Mouse (Mus musculus): ENCODE measurements around the gene Cutal. TPM values are rescaled to one million over a fixed set of nuclear protein-coding genes. Genes with fewer than 3 reads are reported as not detected.
"Not testable (repeated sequence)": the region's sequence is repeated elsewhere in the genome, so short reads cannot be mapped to it uniquely, and the experiment has no call there.

The Cutal gene
- polyA plus RNA-seq (2015; fragmentation: Nextera tagmentation; extraction: Ambion mirVana): 0.15 and 0.24 TPM in 2 replicates

- Histone ChIP-seq H3K4me3 (no peak within 1 kb of the TSS), H3K4me1 (peaks cover 13% of the 10 kb centered on the region), H3K27ac (replicated peaks) (no peak within 1 kb of the TSS), H3K9me3 (no peaks in the 10 kb centered on the region), H3K36me3 (no peaks in the 10 kb centered on the region), H3K4me2 (replicated peaks) (no peak within 1 kb of the TSS), H3K9ac (replicated peaks) (no peak within 1 kb of the TSS), H3K27me3 (peaks cover 30% of the 10 kb centered on the region)
- no peak for ATAC-seq (replicated peaks)
- WGBS: 3% methylated on average over 14 of the region's 14 CpGs
Measured at GRCm38 (mm10) chr2:34874271-34874670, at the start of gene Cutal. Gene Cutal (plus strand): TSS chr2:34874396.

GRCm38 (mm10) chr2:34825827-34826459 lies 48.3 kb upstream of the Cutal start, which contains the start of gene Fbxw2:
Gene Fbxw2 (minus strand): TSS chr2:34826311.
- Histone ChIP-seq H3K4me1 (peaks cover 27% of the 10 kb centered on the region), H3K36me3 (peaks cover 15% of the 10 kb centered on the region), H3K9ac (replicated peaks) (peak within 1 kb of the TSS; percentile 94), H3K27me3 (no peaks in the 10 kb centered on the region), H3K4me3 (peak within 1 kb of the TSS; percentile 99), H3K4me2 (replicated peaks) (peak within 1 kb of the TSS; percentile 88), H3K27ac (replicated peaks) (peak within 1 kb of the TSS; percentile 78), H3K9me3 (no peaks in the 10 kb centered on the region)
- peak; percentile 97 for ATAC-seq (replicated peaks)
- under 1% methylated on average over 56 of the region's 57 CpGs for WGBS

- H3K36me3 ChIP-seq: peaks cover 11% of the 10 kb centered on the region
- H3K27ac ChIP-seq (replicated peaks): peak overlapping the region; percentile 78
- H3K27me3 ChIP-seq: no peaks in the 10 kb centered on the region
- peak overlapping the region; percentile 99 for H3K4me3 ChIP-seq
- peak overlapping the region; percentile 94 for H3K9ac ChIP-seq (replicated peaks)
- H3K4me2 ChIP-seq (replicated peaks): peak overlapping the region; percentile 88
- peak; percentile 39 for ATAC-seq (replicated peaks)
- 35% methylated on average over 20 of the region's 21 CpGs for WGBS
- H3K9me3 ChIP-seq: no peaks in the 10 kb centered on the region
- peaks cover 27% of the 10 kb centered on the region for H3K4me1 ChIP-seq
Measured at GRCm38 (mm10) chr2:34826460-34827231, 47.5 kb upstream of the Cutal start.

- H3K9ac ChIP-seq (replicated peaks): no peak overlapping the region
- peaks cover 27% of the 10 kb centered on the region for H3K4me1 ChIP-seq
- no peak overlapping the region for H3K27ac ChIP-seq (replicated peaks)
- no peak overlapping the region for H3K4me2 ChIP-seq (replicated peaks)
- peaks cover 2% of the 10 kb centered on the region for H3K36me3 ChIP-seq
- no peaks in the 10 kb centered on the region for H3K9me3 ChIP-seq
- H3K4me3 ChIP-seq: no peak overlapping the region
- no peak for ATAC-seq (replicated peaks)
- H3K27me3 ChIP-seq: no peaks in the 10 kb centered on the region
- WGBS: 87% methylated on average over 4 of the region's 4 CpGs
Measured at GRCm38 (mm10) chr2:34827591-34827990, 46.6 kb upstream of the Cutal start.

GRCm38 (mm10) chr2:34828026-34828425 lies 46.2 kb upstream of the Cutal start:
- no peaks in the 10 kb centered on the region for H3K9me3 ChIP-seq
- H3K27ac ChIP-seq (replicated peaks): no peak overlapping the region
- ATAC-seq (replicated peaks): no peak
- H3K36me3 ChIP-seq: no peaks in the 10 kb centered on the region
- H3K4me2 ChIP-seq (replicated peaks): no peak overlapping the region
- WGBS: 91% methylated on average over 1 of the region's 1 CpGs
- no peak overlapping the region for H3K4me3 ChIP-seq
- H3K4me1 ChIP-seq: peaks cover 27% of the 10 kb centered on the region
- H3K9ac ChIP-seq (replicated peaks): no peak overlapping the region
- H3K27me3 ChIP-seq: no peaks in the 10 kb centered on the region

- H3K4me1 ChIP-seq: peaks cover 10% of the 10 kb centered on the region
- not testable (repeated sequence) for H3K36me3 ChIP-seq; H3K4me3 ChIP-seq; ATAC-seq (replicated peaks); H3K27me3 ChIP-seq; H3K27ac ChIP-seq (replicated peaks); H3K9me3 ChIP-seq; H3K4me2 ChIP-seq (replicated peaks); H3K9ac ChIP-seq (replicated peaks)
- 93% methylated on average over 17 of the region's 17 CpGs for WGBS
Measured at GRCm38 (mm10) chr2:34830066-34830465, 44.1 kb upstream of the Cutal start.

GRCm38 (mm10) chr2:34832766-34833457 lies 41.3 kb upstream of the Cutal start, which contains the start of gene Gm34653:
Gene Gm34653 (plus strand): TSS chr2:34833007.
- H3K4me3 ChIP-seq; ATAC-seq (replicated peaks); H3K4me2 ChIP-seq (replicated peaks); H3K4me1 ChIP-seq; H3K36me3 ChIP-seq; H3K27me3 ChIP-seq; H3K27ac ChIP-seq (replicated peaks); H3K9ac ChIP-seq (replicated peaks); H3K9me3 ChIP-seq: not testable (repeated sequence)
- 75% methylated on average over 11 of the region's 11 CpGs for whole genome bisulfite sequencing

GRCm38 (mm10) chr2:34833624-34834023 lies 40.6 kb upstream of the Cutal start:
- no peak for ATAC-seq (replicated peaks)
- no peaks in the 10 kb centered on the region for H3K9me3 ChIP-seq
- no peaks in the 10 kb centered on the region for H3K36me3 ChIP-seq
- H3K9ac ChIP-seq (replicated peaks): no peak overlapping the region
- 90% methylated on average over 17 of the region's 17 CpGs for WGBS
- H3K27ac ChIP-seq (replicated peaks): no peak overlapping the region
- H3K27me3 ChIP-seq: no peaks in the 10 kb centered on the region
- H3K4me3 ChIP-seq: no peak overlapping the region
- H3K4me1 ChIP-seq: no peaks in the 10 kb centered on the region
- no peak overlapping the region for H3K4me2 ChIP-seq (replicated peaks)

GRCm38 (mm10) chr2:34835669-34836068 lies 38.5 kb upstream of the Cutal start:
- Histone ChIP-seq H3K4me1 (no peaks in the 10 kb centered on the region), H3K9me3 (no peaks in the 10 kb centered on the region), H3K36me3 (no peaks in the 10 kb centered on the region), H3K4me2 (replicated peaks) (no peak overlapping the region), H3K4me3 (no peak overlapping the region), H3K9ac (replicated peaks) (no peak overlapping the region), H3K27me3 (no peaks in the 10 kb centered on the region), H3K27ac (replicated peaks) (no peak overlapping the region)
- 69% methylated on average over 3 of the region's 3 CpGs for WGBS
- no peak for ATAC-seq (replicated peaks)

- H3K27ac ChIP-seq (replicated peaks); H3K4me3 ChIP-seq; H3K4me1 ChIP-seq; H3K9me3 ChIP-seq; H3K4me2 ChIP-seq (replicated peaks); H3K9ac ChIP-seq (replicated peaks); ATAC-seq (replicated peaks); H3K36me3 ChIP-seq; H3K27me3 ChIP-seq: not testable (repeated sequence)
- WGBS: 80% methylated on average over 5 of the region's 5 CpGs
Measured at GRCm38 (mm10) chr2:34840143-34840542, 34.1 kb upstream of the Cutal start.

- H3K27me3 ChIP-seq: no peaks in the 10 kb centered on the region
- no peak overlapping the region for H3K4me2 ChIP-seq (replicated peaks)
- H3K4me3 ChIP-seq: no peak overlapping the region
- H3K9ac ChIP-seq (replicated peaks): no peak overlapping the region
- ATAC-seq (replicated peaks): no peak
- no peaks in the 10 kb centered on the region for H3K36me3 ChIP-seq
- H3K4me1 ChIP-seq: no peaks in the 10 kb centered on the region
- H3K27ac ChIP-seq (replicated peaks): no peak overlapping the region
- H3K9me3 ChIP-seq: no peaks in the 10 kb centered on the region
- 89% methylated on average over 8 of the region's 8 CpGs for WGBS
Measured at GRCm38 (mm10) chr2:34841706-34842105, 32.5 kb upstream of the Cutal start.
